Mouse (Mus musculus) bone marrow, adult 2 months (tissue): ENCODE results near the gene Cacna1d.

ENCODE experiments used
- CTCF ChIP-seq: fragments of 200-500 bp; IDR thresholded peaks from 2 replicates; pipeline ENCODE4 v1.5.1; 2011; ENCODE audit warnings: low read length, control low read depth; ENCODE audit not compliant: control insufficient read depth, insufficient read depth
- POLR2A ChIP-seq: fragments of 200-500 bp; IDR thresholded peaks from 2 replicates; pipeline ENCODE4 v1.6.1; 2011; ENCODE audit warnings: low read depth, mild to moderate bottlenecking, control low read depth, low read length, borderline replicate concordance; ENCODE audit not compliant: control insufficient read depth

DNA sequence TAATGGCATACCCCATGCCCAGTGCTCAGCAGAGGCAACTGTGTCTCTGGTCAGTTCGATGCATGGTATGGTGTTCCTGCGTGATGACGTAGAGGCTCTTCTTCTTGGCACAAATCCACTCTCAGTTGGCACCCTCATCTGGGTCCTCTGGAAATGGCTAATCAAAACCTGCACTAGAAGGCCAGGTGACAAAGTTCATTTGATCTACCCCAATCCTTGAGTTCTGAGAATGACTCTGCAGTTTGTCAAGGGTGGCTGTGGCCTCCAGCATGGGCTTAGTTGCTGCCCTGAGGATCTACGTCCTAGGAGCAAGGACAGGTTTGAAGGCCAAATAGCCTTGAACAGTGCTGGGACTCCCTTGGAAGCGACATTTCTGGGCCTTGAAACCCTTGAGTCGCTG is 472.4 kb downstream of the Cacna1d start:
- TF ChIP-seq CTCF (no peak), POLR2A (no peak)
